Mouse (Mus musculus): ENCODE data around the gene Slc39a11. TPM values are rescaled to one million over a fixed set of nuclear protein-coding genes. Genes with fewer than 3 reads are reported as not detected.
A peak's percentile ranks its signal among the peaks of the same experiment; 100 is the strongest.

The Slc39a11 gene
- polyA plus RNA-seq, 1 experiment from 2014 or later: 11.9 TPM

- Histone ChIP-seq H3K36me3 (ENCODE audit: control insufficient read depth, insufficient read depth) (no peaks in the 10 kb centered on the region), H3K4me2 (ENCODE audit: low read depth, low read length) (no peak overlapping the region), H3K4me3 (ENCODE audit: low read length) (no peak overlapping the region), H3K4me1 (ENCODE audit: control insufficient read depth, insufficient read depth, low read length) (no peaks in the 10 kb centered on the region), H3K27ac (ENCODE audit: low read length) (no peak overlapping the region), H3K9ac (ENCODE audit: low read length) (no peak overlapping the region), H3K9me3 (replicated peaks; ENCODE audit: control insufficient read depth, low read length) (no peaks in the 10 kb centered on the region), H3K27me3 (ENCODE audit: control insufficient read depth, insufficient read depth, low read length) (no peaks in the 10 kb centered on the region)
- ATAC-seq (replicated peaks; ENCODE audit: extremely low read depth, insufficient read depth, low FRiP score): no peak
- 78% methylated on average over 7 of the region's 7 CpGs for WGBS
Observed at GRCm38 (mm10) chr11:113214741-113215140, 435.1 kb downstream of the Slc39a11 start.

- Histone ChIP-seq H3K36me3 (ENCODE audit: control insufficient read depth, insufficient read depth) (no peaks in the 10 kb centered on the region), H3K9ac (ENCODE audit: low read length) (no peak overlapping the region), H3K4me1 (ENCODE audit: control insufficient read depth, insufficient read depth, low read length) (no peaks in the 10 kb centered on the region), H3K4me2 (ENCODE audit: low read depth, low read length) (no peak overlapping the region), H3K9me3 (replicated peaks; ENCODE audit: control insufficient read depth, low read length) (no peaks in the 10 kb centered on the region), H3K27me3 (ENCODE audit: control insufficient read depth, insufficient read depth, low read length) (no peaks in the 10 kb centered on the region), H3K27ac (ENCODE audit: low read length) (no peak overlapping the region), H3K4me3 (ENCODE audit: low read length) (no peak overlapping the region)
- no peak for ATAC-seq (replicated peaks; ENCODE audit: extremely low read depth, insufficient read depth, low FRiP score)
- WGBS: 74% methylated on average over 13 of the region's 13 CpGs
Observed at GRCm38 (mm10) chr11:113212390-113213025, 437.4 kb downstream of the Slc39a11 start.

GRCm38 (mm10) chr11:113209220-113209878, 440.5 kb downstream of the Slc39a11 start:
- H3K4me3 ChIP-seq (ENCODE audit: low read length): no peak overlapping the region
- WGBS: 63% methylated on average over 16 of the region's 16 CpGs
- no peaks in the 10 kb centered on the region for H3K9me3 ChIP-seq (replicated peaks; ENCODE audit: control insufficient read depth, low read length)
- H3K4me1 ChIP-seq (ENCODE audit: control insufficient read depth, insufficient read depth, low read length): no peaks in the 10 kb centered on the region
- H3K4me2 ChIP-seq (ENCODE audit: low read depth, low read length): no peak overlapping the region
- no peaks in the 10 kb centered on the region for H3K27me3 ChIP-seq (ENCODE audit: control insufficient read depth, insufficient read depth, low read length)
- H3K36me3 ChIP-seq (ENCODE audit: control insufficient read depth, insufficient read depth): no peaks in the 10 kb centered on the region
- no peak for ATAC-seq (replicated peaks; ENCODE audit: extremely low read depth, insufficient read depth, low FRiP score)
- H3K27ac ChIP-seq (ENCODE audit: low read length): no peak overlapping the region
- no peak overlapping the region for H3K9ac ChIP-seq (ENCODE audit: low read length)

GRCm38 (mm10) chr11:113208521-113209072, 441.3 kb downstream of the Slc39a11 start:
- Histone ChIP-seq H3K27me3 (ENCODE audit: control insufficient read depth, insufficient read depth, low read length) (no peaks in the 10 kb centered on the region), H3K9me3 (replicated peaks; ENCODE audit: control insufficient read depth, low read length) (no peaks in the 10 kb centered on the region), H3K4me2 (ENCODE audit: low read depth, low read length) (no peak overlapping the region; the same call in 1 of the 2 replicates), H3K36me3 (ENCODE audit: control insufficient read depth, insufficient read depth) (no peaks in the 10 kb centered on the region), H3K4me3 (ENCODE audit: low read length) (no peak overlapping the region), H3K9ac (ENCODE audit: low read length) (no peak overlapping the region), H3K27ac (ENCODE audit: low read length) (no peak overlapping the region), H3K4me1 (ENCODE audit: control insufficient read depth, insufficient read depth, low read length) (no peaks in the 10 kb centered on the region)
- 58% methylated on average over 18 of the region's 18 CpGs for WGBS
- no peak for ATAC-seq (replicated peaks; ENCODE audit: extremely low read depth, insufficient read depth, low FRiP score)

- Histone ChIP-seq H3K27me3 (ENCODE audit: control insufficient read depth, insufficient read depth, low read length) (no peaks in the 10 kb centered on the region), H3K27ac (ENCODE audit: low read length) (no peak overlapping the region), H3K9me3 (replicated peaks; ENCODE audit: control insufficient read depth, low read length) (no peaks in the 10 kb centered on the region), H3K4me1 (ENCODE audit: control insufficient read depth, insufficient read depth, low read length) (no peaks in the 10 kb centered on the region), H3K4me3 (ENCODE audit: low read length) (no peak overlapping the region), H3K4me2 (ENCODE audit: low read depth, low read length) (no peak overlapping the region), H3K36me3 (ENCODE audit: control insufficient read depth, insufficient read depth) (no peaks in the 10 kb centered on the region), H3K9ac (ENCODE audit: low read length) (no peak overlapping the region)
- no peak for ATAC-seq (replicated peaks; ENCODE audit: extremely low read depth, insufficient read depth, low FRiP score)
- 68% methylated on average over 12 of the region's 14 CpGs for WGBS
Observed at GRCm38 (mm10) chr11:113207966-113208365, 441.9 kb downstream of the Slc39a11 start.

GRCm38 (mm10) chr11:113206099-113206498, 443.8 kb downstream of the Slc39a11 start:
- Histone ChIP-seq H3K36me3 (ENCODE audit: control insufficient read depth, insufficient read depth) (no peaks in the 10 kb centered on the region), H3K27ac (ENCODE audit: low read length) (no peak overlapping the region), H3K9ac (ENCODE audit: low read length) (no peak overlapping the region), H3K4me3 (ENCODE audit: low read length) (no peak overlapping the region), H3K27me3 (ENCODE audit: control insufficient read depth, insufficient read depth, low read length) (no peaks in the 10 kb centered on the region), H3K9me3 (replicated peaks; ENCODE audit: control insufficient read depth, low read length) (no peaks in the 10 kb centered on the region), H3K4me1 (ENCODE audit: control insufficient read depth, insufficient read depth, low read length) (no peaks in the 10 kb centered on the region; the same call in 1 of the 2 replicates), H3K4me2 (ENCODE audit: low read depth, low read length) (no peak overlapping the region)
- 67% methylated on average over 10 of the region's 10 CpGs for WGBS
- ATAC-seq (replicated peaks; ENCODE audit: extremely low read depth, insufficient read depth, low FRiP score): no peak

GRCm38 (mm10) chr11:113203008-113203407, 446.9 kb downstream of the Slc39a11 start:
- Histone ChIP-seq H3K4me2 (ENCODE audit: low read depth, low read length) (no peak overlapping the region), H3K36me3 (ENCODE audit: control insufficient read depth, insufficient read depth) (no peaks in the 10 kb centered on the region), H3K4me3 (ENCODE audit: low read length) (no peak overlapping the region), H3K27ac (ENCODE audit: low read length) (no peak overlapping the region), H3K9ac (ENCODE audit: low read length) (no peak overlapping the region), H3K4me1 (ENCODE audit: control insufficient read depth, insufficient read depth, low read length) (peaks cover 6% of the 10 kb centered on the region), H3K27me3 (ENCODE audit: control insufficient read depth, insufficient read depth, low read length) (peaks cover 20% of the 10 kb centered on the region), H3K9me3 (replicated peaks; ENCODE audit: control insufficient read depth, low read length) (no peaks in the 10 kb centered on the region)
- ATAC-seq (replicated peaks; ENCODE audit: extremely low read depth, insufficient read depth, low FRiP score): no peak
- 84% methylated on average over 7 of the region's 7 CpGs for WGBS

- Histone ChIP-seq H3K9me3 (replicated peaks; ENCODE audit: control insufficient read depth, low read length) (no peaks in the 10 kb centered on the region), H3K9ac (ENCODE audit: low read length) (peak overlapping the region; percentile 71), H3K27ac (ENCODE audit: low read length) (peak overlapping the region; percentile 69), H3K4me1 (ENCODE audit: control insufficient read depth, insufficient read depth, low read length) (peaks cover 6% of the 10 kb centered on the region), H3K27me3 (ENCODE audit: control insufficient read depth, insufficient read depth, low read length) (peaks cover 20% of the 10 kb centered on the region), H3K4me2 (ENCODE audit: low read depth, low read length) (peak overlapping the region; percentile 77), H3K4me3 (ENCODE audit: low read length) (peak overlapping the region; percentile 65), H3K36me3 (ENCODE audit: control insufficient read depth, insufficient read depth) (no peaks in the 10 kb centered on the region)
- ATAC-seq (replicated peaks; ENCODE audit: extremely low read depth, insufficient read depth, low FRiP score): peak; percentile 89
- under 1% methylated on average over 42 of the region's 42 CpGs for WGBS
Observed at GRCm38 (mm10) chr11:113201470-113201997, 448.3 kb downstream of the Slc39a11 start.

GRCm38 (mm10) chr11:113200901-113201300, 449.0 kb downstream of the Slc39a11 start:
- H3K4me2 ChIP-seq (ENCODE audit: low read depth, low read length): peak overlapping the region; percentile 77
- no peak overlapping the region for H3K27ac ChIP-seq (ENCODE audit: low read length)
- no peak for ATAC-seq (replicated peaks; ENCODE audit: extremely low read depth, insufficient read depth, low FRiP score)
- no peaks in the 10 kb centered on the region for H3K36me3 ChIP-seq (ENCODE audit: control insufficient read depth, insufficient read depth)
- H3K4me1 ChIP-seq (ENCODE audit: control insufficient read depth, insufficient read depth, low read length): peaks cover 6% of the 10 kb centered on the region
- peak overlapping the region; percentile 65 for H3K4me3 ChIP-seq (ENCODE audit: low read length)
- WGBS: 14% methylated on average over 15 of the region's 15 CpGs
- H3K9ac ChIP-seq (ENCODE audit: low read length): peak overlapping the region; percentile 71
- peaks cover 20% of the 10 kb centered on the region for H3K27me3 ChIP-seq (ENCODE audit: control insufficient read depth, insufficient read depth, low read length)
- H3K9me3 ChIP-seq (replicated peaks; ENCODE audit: control insufficient read depth, low read length): no peaks in the 10 kb centered on the region

Measured in heart, embryonic 16.5 days (tissue).